Mouse (Mus musculus) ES-E14 (cell line): ENCODE data around the gene Samd1. TPM values are rescaled to one million over a fixed set of nuclear protein-coding genes. Genes with fewer than 3 reads are reported as not detected.

Source experiments
- DNase-seq: peaks from one replicate; pipeline ENCODE4 v3.0.0-alpha.2; 2013; ENCODE audit warnings: low read depth, low spot score
- H3K27ac ChIP-seq: 2 replicates; pipeline ENCODE4 v1.5.1; 2012; ENCODE audit warnings: low read depth, mild to moderate bottlenecking, low read length, moderate library complexity, mixed read lengths; ENCODE audit not compliant: poor library complexity, insufficient read depth, severe bottlenecking
- H3K36me3 ChIP-seq: 2 replicates; pipeline ENCODE4 v1.6.1; 2012; ENCODE audit warnings: mild to moderate bottlenecking, low read length, moderate library complexity, mixed read lengths; ENCODE audit not compliant: control insufficient read depth, poor library complexity, insufficient read depth, severe bottlenecking
- H3K4me1 ChIP-seq, 2 experiments: fragments of 150-350 bp in 1 of 2; sonication (generic) in 1 of 2; 2 replicates each; pipeline ENCODE4 v1.6.1; 2012; ENCODE audit warnings: low read length in 2 of 2, mild to moderate bottlenecking in 1 of 2, mixed read lengths in 1 of 2; ENCODE audit not compliant: control insufficient read depth in 2 of 2, insufficient read depth in 2 of 2, poor library complexity in 1 of 2
- H3K4me3 ChIP-seq, 2 experiments: fragments of 150-350 bp in 1 of 2; sonication (generic) in 1 of 2; 2 replicates each; pipeline ENCODE4 v1.5.1; 2012; ENCODE audit warnings: low read length in 2 of 2, low read depth in 1 of 2, mild to moderate bottlenecking in 1 of 2, mixed read lengths in 1 of 2; ENCODE audit not compliant: insufficient read depth in 1 of 2, poor library complexity in 1 of 2, severe bottlenecking in 1 of 2
- H3K9ac ChIP-seq: 2 replicates; pipeline ENCODE4 v1.6.1; 2012; ENCODE audit warnings: low read depth, mild to moderate bottlenecking, low read length, mixed read lengths; ENCODE audit not compliant: poor library complexity, insufficient read depth, severe bottlenecking
- H3K9me3 ChIP-seq: fragments of 150-350 bp; sonication (generic); 2 replicates; pipeline ENCODE4 v1.6.1; 2012; ENCODE audit warnings: low read depth, mild to moderate bottlenecking, low read length; ENCODE audit not compliant: control insufficient read depth, insufficient read depth
- CHD2 ChIP-seq: IDR thresholded peaks from 2 replicates; pipeline ENCODE4 v1.6.1; 2014; ENCODE audit warnings: mild to moderate bottlenecking, low read depth, low read length, inconsistent platforms
- HCFC1 ChIP-seq: IDR thresholded peaks from 2 replicates; pipeline ENCODE4 v1.6.1; 2012; ENCODE audit warnings: low read length, inconsistent platforms, borderline replicate concordance; ENCODE audit not compliant: insufficient read depth
- MAFK ChIP-seq: IDR thresholded peaks from 2 replicates; pipeline ENCODE4 v1.6.1; 2014; ENCODE audit warnings: mild to moderate bottlenecking, low read depth, low read length, inconsistent platforms; ENCODE audit not compliant: insufficient read depth
- ZC3H11A ChIP-seq: IDR thresholded peaks from 2 replicates; pipeline ENCODE4 v1.6.1; 2012; ENCODE audit warnings: low read depth, mild to moderate bottlenecking, inconsistent platforms, low read length, borderline replicate concordance
- ZNF384 ChIP-seq: IDR thresholded peaks from 2 replicates; pipeline ENCODE4 v1.6.1; 2012; ENCODE audit warnings: low read depth, low read length, inconsistent platforms
- in situ Hi-C, 2 experiments: fragments of 600-800 bp; cut with MboI; formaldehyde crosslinking; loops; one replicate each; pipeline ENCODE4 v1.15.1; 2025; ENCODE audit warnings: low sequenced_read_pairs in 2 of 2, inconsistent platforms in 1 of 2; ENCODE audit not compliant: unreplicated experiment in 2 of 2
- total RNA-seq: library from RNA; depleted of rRNA; stranded (reverse); fragments of 300-350 nt; gene quantifications from 2 replicates; pipeline ENCODE4 v1.2.3, GENCODE M21; 2012; rRNA removed

Gene Samd1
- total RNA-seq: 125 and 191 TPM in 2 replicates

DNA sequence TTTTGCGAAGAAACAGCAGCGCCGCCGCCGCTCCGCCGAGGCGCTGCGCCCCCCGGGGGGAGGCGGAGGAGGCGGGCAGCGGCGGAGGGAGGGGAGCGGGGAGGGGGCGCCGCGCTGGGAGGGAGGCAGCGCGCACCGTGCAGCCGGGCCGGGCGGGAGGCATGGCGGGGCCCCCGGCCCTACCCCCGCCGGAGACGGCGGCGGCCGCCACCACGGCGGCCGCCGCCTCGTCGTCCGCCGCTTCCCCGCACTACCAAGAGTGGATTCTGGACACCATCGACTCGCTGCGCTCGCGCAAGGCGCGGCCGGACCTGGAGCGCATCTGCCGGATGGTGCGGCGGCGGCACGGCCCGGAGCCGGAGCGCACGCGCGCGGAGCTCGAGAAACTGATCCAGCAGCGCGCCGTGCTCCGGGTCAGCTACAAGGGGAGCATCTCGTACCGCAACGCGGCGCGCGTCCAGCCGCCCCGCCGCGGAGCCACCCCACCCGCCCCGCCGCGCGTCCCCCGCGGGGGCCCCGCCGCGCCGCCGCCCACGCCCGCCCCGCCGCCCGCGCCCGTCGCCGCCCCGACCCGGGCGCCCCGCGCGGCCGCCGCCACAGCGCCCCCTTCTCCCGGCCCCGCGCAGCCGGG lies at the start of gene Samd1:
Gene Samd1, plus strand, starts transcription at position 162 of the 631 bp plus-strand sequence.
- in situ Hi-C loops: no loop called here
- H3K4me1 ChIP-seq: peaks cover 6 to 15% of the 10 kb centered on the region in 2 experiments
- TF ChIP-seq HCFC1 (no peak), ZC3H11A (no peak), ZNF384 (no peak), CHD2 (no peak), MAFK (no peak)
- peak within 1 kb of the TSS; percentile 95 for H3K9ac ChIP-seq
- peak within 1 kb of the TSS; percentile 81 to 97 for H3K4me3 ChIP-seq
- H3K9me3 ChIP-seq: no peaks in the 10 kb centered on the region
- peak within 1 kb of the TSS; percentile 85 for H3K27ac ChIP-seq
- DNase-seq: no peak
- peaks cover 20% of the 10 kb centered on the region for H3K36me3 ChIP-seq

DNA sequence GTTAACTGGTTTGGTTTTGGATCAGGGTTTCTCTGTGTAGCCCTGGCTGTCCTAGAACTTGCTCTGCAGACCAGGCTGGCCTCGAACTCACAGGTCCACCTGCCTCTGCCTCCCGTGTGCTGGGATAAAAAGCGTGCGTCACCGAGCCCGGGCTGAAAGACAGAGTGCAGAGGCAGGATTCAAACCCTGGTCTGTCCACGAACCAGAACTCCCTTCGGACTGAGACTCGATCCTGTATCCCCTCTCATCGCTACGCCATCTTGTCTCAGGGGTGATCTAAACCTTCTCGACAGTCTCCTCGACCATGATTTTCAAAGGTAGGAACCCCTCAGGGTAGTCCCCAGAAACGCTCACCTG lies 42.7 kb upstream of the Samd1 start:
- H3K9ac ChIP-seq: peak overlapping the region; percentile 74
- peak overlapping the region; percentile 59 to 84 for H3K4me3 ChIP-seq
- in situ Hi-C loops: no loop called here
- TF ChIP-seq MAFK (no peak), CHD2 (no peak), ZC3H11A (no peak), HCFC1 (no peak), ZNF384 (no peak)
- H3K36me3 ChIP-seq: peaks cover 2% of the 10 kb centered on the region; the same call in 1 of the 2 replicates
- H3K27ac ChIP-seq: 0 out of 2 replicates have a peak overlapping the region, but pooled peaks have one; percentile 9
- H3K4me1 ChIP-seq: peaks cover 3 to 5% of the 10 kb centered on the region in 2 experiments; a peak in 2 of 4 replicates
- no peak for DNase-seq
- no peaks in the 10 kb centered on the region for H3K9me3 ChIP-seq

DNA sequence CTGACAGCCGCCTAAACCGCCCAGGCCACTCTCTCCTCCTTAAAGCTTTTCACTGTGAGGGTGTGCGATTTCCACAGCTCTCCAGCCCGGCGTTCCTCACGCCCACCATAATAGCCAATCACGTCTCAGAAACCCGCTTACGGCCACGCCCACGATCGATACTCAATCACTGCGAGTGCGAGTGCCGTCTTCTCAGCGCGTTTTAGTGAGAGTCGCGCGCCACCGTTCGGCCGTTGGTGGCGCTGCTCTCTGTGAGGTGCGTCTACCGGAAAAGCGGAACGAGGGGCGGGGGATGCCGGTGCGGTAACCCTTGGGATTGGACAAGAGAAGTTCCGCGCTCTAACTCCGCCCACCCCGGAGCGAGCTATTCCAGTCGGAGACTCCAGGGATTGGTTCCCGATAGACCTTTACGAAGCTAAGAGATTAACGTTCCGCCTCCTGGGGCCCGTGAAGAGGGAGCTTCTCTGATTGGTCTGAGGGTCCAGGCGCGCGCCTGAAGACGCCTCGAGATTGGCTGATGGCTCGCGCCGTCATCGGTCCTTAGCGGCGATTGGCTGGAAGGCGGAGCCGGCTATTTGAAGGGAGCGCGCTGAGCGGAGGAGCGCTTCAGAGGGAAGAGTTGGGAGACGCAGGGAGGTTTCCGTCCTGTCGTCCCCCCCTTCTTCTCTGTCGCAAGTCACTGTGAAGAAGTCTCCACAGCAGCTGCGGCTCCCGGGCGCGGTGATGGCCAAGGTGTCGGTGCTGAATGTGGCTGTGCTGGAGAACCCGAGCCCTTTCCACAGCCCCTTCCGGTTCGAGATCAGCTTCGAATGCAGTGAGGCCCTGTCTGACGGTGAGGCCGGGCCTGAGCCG lies 42.1 kb upstream of the Samd1 start, which contains the start of the genes Gm10644 and Asf1b:
Gene Gm10644, minus strand, starts transcription at position 100 of the 852 bp plus-strand sequence.
Gene Asf1b, plus strand, starts transcription at position 402 of the 852 bp plus-strand sequence.
- peaks cover 2% of the 10 kb centered on the region; the same call in 1 of the 2 replicates for H3K36me3 ChIP-seq
- in situ Hi-C loops: no loop called here
- peak within 1 kb of the TSS; percentile 90 for H3K9ac ChIP-seq
- H3K27ac ChIP-seq: 0 out of 2 replicates have a peak within 1 kb of the TSS, but pooled peaks have one; percentile 9
- no peaks in the 10 kb centered on the region for H3K9me3 ChIP-seq
- H3K4me3 ChIP-seq: peak within 1 kb of the TSS; percentile 84 to 95
- DNase-seq: peak; percentile 100
- TF ChIP-seq ZNF384: no peak
- TF ChIP-seq CHD2: peak; percentile 57; the same call in 1 of the 2 replicates
- H3K4me1 ChIP-seq: peaks cover 3 to 5% of the 10 kb centered on the region in 2 experiments; a peak in 2 of 4 replicates

DNA sequence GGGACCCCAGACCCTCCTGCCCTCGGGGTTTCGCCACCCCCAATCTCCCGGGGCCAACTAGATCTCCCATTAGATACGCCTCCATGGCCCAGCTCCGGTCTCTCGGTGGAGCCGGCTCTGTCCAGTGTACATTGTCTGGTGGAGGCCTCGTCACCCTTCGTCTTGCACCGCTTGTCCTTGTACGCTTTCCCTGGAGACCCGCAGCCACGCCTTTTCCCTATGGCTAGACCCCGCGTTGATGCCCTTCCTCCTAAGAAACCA lies 41.6 kb upstream of the Samd1 start:
- TF ChIP-seq CHD2 (no peak), ZC3H11A (no peak), HCFC1 (no peak), ZNF384 (no peak), MAFK (no peak)
- in situ Hi-C loops: no loop called here
- Histone ChIP-seq H3K9me3 (no peaks in the 10 kb centered on the region), H3K4me1 (peaks cover 3 to 5% of the 10 kb centered on the region in 2 experiments; a peak in 2 of 4 replicates), H3K27ac (no peak overlapping the region), H3K4me3 (peak overlapping the region; percentile 79 to 95), H3K9ac (peak overlapping the region; percentile 90), H3K36me3 (peaks cover 2% of the 10 kb centered on the region; the same call in 1 of the 2 replicates)
- DNase-seq: no peak
